Mouse (Mus musculus): ENCODE data around the gene Pigo. TPM values are rescaled to one million over a fixed set of nuclear protein-coding genes. Genes with fewer than 3 reads are reported as not detected.

Gene Pigo
- polyA plus RNA-seq, 1 experiment = 21.0 TPM

DNA sequence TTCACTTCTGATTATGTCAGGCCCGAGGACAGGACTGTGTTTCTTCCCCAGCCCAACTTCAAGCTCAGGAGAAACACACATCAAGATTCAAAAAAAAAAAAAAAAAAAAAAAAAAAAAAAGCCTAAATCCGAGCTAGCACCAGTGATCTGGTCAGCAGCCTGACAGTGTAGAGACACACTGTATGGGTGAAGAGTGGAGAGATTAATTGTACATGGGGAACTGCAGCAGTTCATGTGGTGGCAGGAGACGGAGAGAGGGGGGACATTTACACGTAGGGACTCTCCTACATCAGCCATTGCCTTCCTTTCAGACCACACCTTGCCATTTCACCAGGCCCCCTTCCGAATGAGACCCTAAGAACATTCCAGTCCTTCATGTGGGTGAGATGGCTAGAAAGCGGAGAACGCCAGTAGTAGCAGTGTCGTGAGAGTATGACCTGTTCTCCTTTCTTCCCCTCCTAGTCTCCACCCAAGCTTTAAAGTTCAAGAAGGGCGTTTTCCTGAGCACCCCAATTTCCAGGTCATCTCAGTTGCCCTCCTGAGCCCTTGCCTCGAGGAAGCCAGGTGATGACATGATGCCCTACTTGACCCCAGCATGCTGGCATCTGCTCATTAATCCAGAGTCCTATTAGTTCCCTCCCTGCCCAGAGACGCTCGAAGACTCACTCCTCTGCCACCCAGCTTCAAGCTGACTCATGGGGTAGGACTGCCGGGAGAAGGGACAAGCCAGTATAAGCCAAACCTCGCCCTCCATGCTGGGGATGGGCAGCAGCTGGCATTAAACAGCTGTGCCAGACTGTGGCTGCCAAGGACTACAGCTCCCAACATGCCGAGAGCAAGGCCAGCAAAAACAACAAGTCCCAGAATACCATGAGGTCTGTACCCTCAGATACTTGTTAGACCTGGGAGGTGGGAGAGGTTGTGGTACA, 13.2 kb upstream of the Pigo start:
- peaks cover 2% of the 10 kb centered on the region; the same call in 1 of the 2 replicates for H3K4me1 ChIP-seq (ENCODE audit: control insufficient read depth, insufficient read depth, low read length)
- TF ChIP-seq POLR2A (IDR thresholded peaks at IDR 0.05; ENCODE audit: extremely low read depth, insufficient read depth, low read length) (peak; percentile 58; the same call in 1 of the 2 replicates), CTCF (IDR thresholded peaks at IDR 0.05; ENCODE audit: extremely low read depth, insufficient read depth, low read length) (no peak)
- H3K27ac ChIP-seq (ENCODE audit: insufficient read depth, low read length) = no peak overlapping the region
- H3K4me3 ChIP-seq (ENCODE audit: insufficient read depth, low read length) = peak overlapping the region; percentile 56

DNA sequence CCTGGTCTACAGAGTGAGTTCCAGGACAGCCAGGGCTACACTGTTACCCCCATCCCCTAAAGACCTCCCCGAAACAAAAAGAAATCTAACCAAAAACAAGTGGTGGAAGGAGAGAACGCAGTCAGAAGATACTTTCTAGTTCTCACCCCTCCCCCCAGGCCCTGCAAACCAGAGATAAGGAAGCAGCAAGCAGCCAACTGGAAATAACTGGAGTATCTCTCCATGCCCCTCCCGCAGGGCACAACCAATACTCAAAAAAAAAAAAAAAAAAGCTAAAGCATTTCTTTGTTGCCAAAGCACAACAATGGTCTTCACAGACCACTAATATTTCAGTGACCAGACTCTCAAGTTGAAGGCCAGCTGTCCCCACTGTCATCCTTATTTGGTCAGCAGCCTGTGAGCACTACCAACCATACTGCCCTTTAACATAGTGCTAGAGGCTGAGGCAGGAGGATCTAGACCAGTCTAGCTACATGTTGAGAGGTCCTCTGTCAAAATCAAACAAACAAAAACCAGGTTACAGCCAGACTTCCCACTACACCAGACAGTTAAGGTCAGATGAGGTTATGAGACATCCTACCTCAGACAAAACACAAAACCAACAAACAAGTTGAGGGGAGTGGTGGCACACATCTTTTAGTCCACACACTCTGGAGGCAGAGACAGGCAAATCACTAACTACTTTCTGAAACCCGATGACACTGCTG, 12.4 kb upstream of the Pigo start:
- TF ChIP-seq CTCF (IDR thresholded peaks at IDR 0.05; ENCODE audit: extremely low read depth, insufficient read depth, low read length) (no peak), POLR2A (IDR thresholded peaks at IDR 0.05; ENCODE audit: extremely low read depth, insufficient read depth, low read length) (no peak)
- Histone ChIP-seq H3K4me3 (ENCODE audit: insufficient read depth, low read length) (no peak overlapping the region; the same call in 1 of the 2 replicates), H3K27ac (ENCODE audit: insufficient read depth, low read length) (no peak overlapping the region), H3K4me1 (ENCODE audit: control insufficient read depth, insufficient read depth, low read length) (peaks cover 2% of the 10 kb centered on the region; the same call in 1 of the 2 replicates)

DNA sequence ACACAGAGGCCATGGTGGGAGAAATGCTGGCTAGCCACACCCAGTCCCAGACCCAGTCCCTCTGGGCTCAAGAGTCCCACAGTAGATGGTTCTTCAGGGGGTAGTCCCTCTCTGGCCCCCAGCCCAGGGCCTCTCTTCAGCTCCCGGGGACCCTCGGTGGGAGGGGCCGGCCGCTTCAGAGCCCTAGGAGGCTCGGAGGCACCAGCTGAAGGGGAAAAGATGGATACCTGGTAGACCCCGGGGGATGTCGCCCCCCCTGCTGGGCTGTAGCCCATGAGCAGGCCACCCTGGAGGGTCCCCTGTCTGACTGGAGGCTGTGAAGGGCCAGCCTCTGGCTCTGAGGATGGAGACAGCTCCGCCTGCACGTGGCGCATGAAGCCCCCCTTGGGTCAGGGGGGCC, 10.7 kb upstream of the Pigo start:
- no peak overlapping the region for H3K4me3 ChIP-seq (ENCODE audit: insufficient read depth, low read length)
- TF ChIP-seq POLR2A (IDR thresholded peaks at IDR 0.05; ENCODE audit: extremely low read depth, insufficient read depth, low read length) (no peak), CTCF (IDR thresholded peaks at IDR 0.05; ENCODE audit: extremely low read depth, insufficient read depth, low read length) (no peak)
- H3K4me1 ChIP-seq (ENCODE audit: control insufficient read depth, insufficient read depth, low read length) = peaks cover 2% of the 10 kb centered on the region; the same call in 1 of the 2 replicates
- H3K27ac ChIP-seq (ENCODE audit: insufficient read depth, low read length) = no peak overlapping the region

DNA sequence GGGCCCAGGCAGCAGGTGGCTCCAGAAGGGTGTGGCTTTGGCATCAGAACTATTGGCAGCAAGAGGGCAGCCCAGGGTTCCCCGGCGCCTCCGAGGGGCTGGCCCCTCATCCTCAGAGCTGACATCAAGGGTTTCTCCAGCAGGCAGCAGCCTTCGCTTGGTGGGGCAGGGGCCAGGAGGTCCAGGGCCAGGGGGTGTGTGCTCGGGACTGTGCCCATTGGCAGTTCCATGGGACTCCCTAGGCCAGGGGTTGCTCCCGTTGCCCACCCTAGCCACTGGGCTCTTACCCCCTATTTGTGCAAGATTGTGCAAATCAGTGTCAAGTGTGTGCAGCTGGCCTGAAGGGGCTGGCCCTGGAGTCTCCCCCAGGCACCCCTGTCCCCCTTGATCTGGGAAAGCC, 10.2 kb upstream of the Pigo start:
- H3K4me1 ChIP-seq (ENCODE audit: control insufficient read depth, insufficient read depth, low read length) = peaks cover 2% of the 10 kb centered on the region; the same call in 1 of the 2 replicates
- no peak overlapping the region for H3K4me3 ChIP-seq (ENCODE audit: insufficient read depth, low read length)
- H3K27ac ChIP-seq (ENCODE audit: insufficient read depth, low read length) = no peak overlapping the region
- no peak for TF ChIP-seq CTCF (IDR thresholded peaks at IDR 0.05; ENCODE audit: extremely low read depth, insufficient read depth, low read length)
- no peak for TF ChIP-seq POLR2A (IDR thresholded peaks at IDR 0.05; ENCODE audit: extremely low read depth, insufficient read depth, low read length)

DNA sequence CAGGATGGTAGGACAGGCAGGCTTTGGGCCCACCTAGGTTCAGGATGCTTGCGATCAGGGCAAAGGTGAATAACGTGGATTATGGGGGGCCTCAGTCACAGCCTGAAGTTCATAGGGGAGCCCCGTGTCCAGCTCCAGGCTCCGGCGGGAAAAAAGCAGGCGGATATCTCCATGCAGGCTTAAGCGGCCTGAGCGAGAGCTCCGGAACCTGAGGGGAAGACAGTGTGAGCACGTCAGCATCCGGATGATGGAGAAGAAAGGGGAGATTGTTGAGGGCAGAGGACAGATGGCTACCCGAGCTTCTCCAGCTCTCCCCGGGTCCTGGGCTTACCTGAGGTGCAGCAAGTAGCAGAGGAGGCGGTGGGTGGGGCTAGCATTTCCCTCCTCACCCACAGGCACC, 7.9 kb upstream of the Pigo start:
- TF ChIP-seq POLR2A (IDR thresholded peaks at IDR 0.05; ENCODE audit: extremely low read depth, insufficient read depth, low read length) = no peak
- TF ChIP-seq CTCF (IDR thresholded peaks at IDR 0.05; ENCODE audit: extremely low read depth, insufficient read depth, low read length) = no peak
- Histone ChIP-seq H3K4me1 (ENCODE audit: control insufficient read depth, insufficient read depth, low read length) (peaks cover 5% of the 10 kb centered on the region), H3K4me3 (ENCODE audit: insufficient read depth, low read length) (no peak overlapping the region), H3K27ac (ENCODE audit: insufficient read depth, low read length) (no peak overlapping the region)

DNA sequence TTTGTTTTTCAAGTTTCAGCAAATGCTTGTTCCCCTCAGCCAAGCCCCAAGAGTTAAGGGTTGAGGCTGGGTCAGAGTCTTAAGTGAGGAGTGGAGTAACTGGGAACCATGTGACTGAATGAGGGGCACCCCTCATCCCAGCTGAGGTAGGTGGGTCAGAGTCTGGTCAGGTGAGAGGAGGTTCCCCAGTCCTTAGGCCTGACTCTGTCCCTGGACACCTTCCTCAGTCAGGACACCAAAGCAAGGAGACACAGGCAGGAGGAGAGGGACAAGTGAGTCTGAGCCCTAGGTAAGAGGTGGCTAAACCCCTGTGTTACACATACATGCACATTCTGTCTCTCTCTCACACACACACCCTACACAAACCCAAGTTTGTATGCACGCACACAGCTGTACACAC, 6.9 kb upstream of the Pigo start:
- TF ChIP-seq CTCF (IDR thresholded peaks at IDR 0.05; ENCODE audit: extremely low read depth, insufficient read depth, low read length) (no peak), POLR2A (IDR thresholded peaks at IDR 0.05; ENCODE audit: extremely low read depth, insufficient read depth, low read length) (no peak)

DNA sequence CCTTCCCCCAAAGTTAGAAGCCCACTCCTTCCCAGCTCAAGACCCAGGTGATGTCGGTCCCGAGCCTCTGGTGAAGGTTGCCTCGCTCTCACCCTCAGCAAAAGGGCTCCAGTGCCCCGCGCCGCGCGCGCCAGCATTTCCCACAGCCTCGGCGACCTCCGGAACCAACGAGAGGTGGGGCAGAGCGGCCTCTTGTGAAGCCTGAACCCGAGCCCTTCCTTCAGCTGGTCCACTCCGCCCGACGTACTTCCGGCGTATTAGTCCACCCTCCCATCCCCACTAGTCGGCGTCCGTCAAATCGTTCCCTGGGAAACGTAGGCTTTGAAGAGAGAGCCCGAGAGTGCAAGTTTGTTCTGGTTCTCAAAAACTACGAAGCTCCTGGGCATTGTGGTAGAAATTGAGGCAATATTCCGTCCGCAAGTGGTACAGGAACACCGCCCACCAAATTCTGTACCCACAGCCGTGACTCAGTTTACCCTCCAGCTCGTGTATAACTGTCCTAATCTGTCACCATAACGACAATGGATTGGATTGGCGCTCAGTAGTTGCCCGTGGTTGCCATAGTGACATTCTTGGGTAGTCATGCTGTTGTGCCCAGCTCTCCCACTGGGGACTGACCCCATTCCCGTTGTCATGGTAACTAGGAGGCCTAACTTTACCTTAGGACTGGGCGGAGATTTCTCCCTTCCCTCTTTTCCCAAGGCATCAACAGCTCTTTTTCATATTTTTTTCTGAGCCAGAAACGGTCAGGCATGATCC, 5.8 kb upstream of the Pigo start, which contains the start of gene Stoml2:
TSS of gene Stoml2 (minus strand) at position 474 of the 759 bp plus-strand sequence.
- Histone ChIP-seq H3K4me1 (ENCODE audit: control insufficient read depth, insufficient read depth, low read length) (peaks cover 3% of the 10 kb centered on the region), H3K4me3 (ENCODE audit: insufficient read depth, low read length) (peak within 1 kb of the TSS; percentile 69), H3K27ac (ENCODE audit: insufficient read depth, low read length) (peak within 1 kb of the TSS; percentile 62)
- no peak for TF ChIP-seq CTCF (IDR thresholded peaks at IDR 0.05; ENCODE audit: extremely low read depth, insufficient read depth, low read length)
- peak; percentile 64 for TF ChIP-seq POLR2A (IDR thresholded peaks at IDR 0.05; ENCODE audit: extremely low read depth, insufficient read depth, low read length)

More for the DNA sequence above, 6.9 kb upstream of the Pigo start:
- Histone ChIP-seq H3K4me3 (ENCODE audit: insufficient read depth, low read length) (no peak overlapping the region), H3K27ac (ENCODE audit: insufficient read depth, low read length) (no peak overlapping the region), H3K4me1 (ENCODE audit: control insufficient read depth, insufficient read depth, low read length) (peaks cover 3% of the 10 kb centered on the region)

DNA sequence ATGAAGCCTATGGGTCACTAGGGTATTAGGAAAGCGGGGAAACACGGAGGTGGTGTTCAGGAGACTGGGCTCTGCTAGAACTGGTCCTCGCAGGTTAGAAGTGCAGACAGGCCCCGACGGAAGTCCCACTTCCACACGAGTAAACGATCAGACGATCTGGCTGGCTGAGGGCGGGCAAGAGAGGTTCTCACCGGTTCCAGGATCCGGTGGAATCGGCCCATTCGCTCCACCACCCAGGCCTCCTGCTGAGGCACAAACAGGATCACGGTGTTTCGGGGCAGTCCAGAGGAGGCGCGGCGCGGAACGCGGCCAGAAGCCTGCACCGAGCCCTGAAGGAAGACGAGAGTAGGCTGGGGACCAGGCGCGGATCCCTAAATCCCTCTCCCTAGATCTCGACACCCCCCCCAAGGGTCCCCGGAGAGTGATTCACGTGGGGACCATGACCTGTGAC, 5.2 kb upstream of the Pigo start:
- H3K4me1 ChIP-seq (ENCODE audit: control insufficient read depth, insufficient read depth, low read length) = peaks cover 3% of the 10 kb centered on the region
- TF ChIP-seq POLR2A (IDR thresholded peaks at IDR 0.05; ENCODE audit: extremely low read depth, insufficient read depth, low read length) (no peak), CTCF (IDR thresholded peaks at IDR 0.05; ENCODE audit: extremely low read depth, insufficient read depth, low read length) (no peak)
- peak overlapping the region; percentile 62 for H3K27ac ChIP-seq (ENCODE audit: insufficient read depth, low read length)
- H3K4me3 ChIP-seq (ENCODE audit: insufficient read depth, low read length) = peak overlapping the region; percentile 69

DNA sequence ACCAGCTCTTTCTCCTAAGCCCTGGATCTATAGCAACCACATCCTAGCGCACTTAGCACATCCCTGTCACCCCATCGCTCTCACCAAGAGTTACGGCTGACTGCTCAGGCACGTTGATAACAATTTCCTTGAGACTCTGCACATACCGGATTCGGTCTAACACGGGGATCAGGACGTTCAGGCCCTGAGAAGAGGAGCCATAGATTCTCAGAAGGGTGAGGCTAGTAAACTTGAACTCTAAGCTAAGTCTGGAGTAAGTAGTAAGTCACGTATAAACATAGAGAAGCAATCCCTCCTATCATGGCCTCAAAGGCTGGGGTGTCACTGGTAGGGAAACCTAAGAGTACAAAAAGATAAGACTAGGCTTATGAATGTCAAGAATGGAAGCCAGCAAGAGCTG, 4.7 kb upstream of the Pigo start:
- H3K27ac ChIP-seq (ENCODE audit: insufficient read depth, low read length) = no peak overlapping the region
- H3K4me3 ChIP-seq (ENCODE audit: insufficient read depth, low read length) = peak overlapping the region; percentile 69
- TF ChIP-seq CTCF (IDR thresholded peaks at IDR 0.05; ENCODE audit: extremely low read depth, insufficient read depth, low read length) = no peak
- TF ChIP-seq POLR2A (IDR thresholded peaks at IDR 0.05; ENCODE audit: extremely low read depth, insufficient read depth, low read length) = no peak
- H3K4me1 ChIP-seq (ENCODE audit: control insufficient read depth, insufficient read depth, low read length) = peaks cover 3% of the 10 kb centered on the region
